Mouse (Mus musculus) granulocyte monocyte progenitor cell, adult 5-6 weeks (primary cell): ENCODE measurements around the gene Slc18a3. TPM values are rescaled to one million over a fixed set of nuclear protein-coding genes. Genes with fewer than 3 reads are reported as not detected.
A peak's percentile ranks its signal among the peaks of the same experiment; 100 is the strongest.

ENCODE experiments used
- ATAC-seq: replicated peaks from 2 replicates; pipeline ENCODE4 v1.8.0; 2016; ENCODE audit warnings: mild to moderate bottlenecking, moderate TSS enrichment, inconsistent platforms; ENCODE audit not compliant: poor library complexity, severe bottlenecking
- total RNA-seq, 2 experiments: library from RNA; stranded (forward) in 1 of 2; stranded (reverse) in 1 of 2; fragments of 200-712, 200-1000 nt in 1 of 2; fragments of >200 nt in 1 of 2; fragmentation: Nextera tagmentation in 1 of 2; gene quantifications; 2 replicates each; pipeline ENCODE4 v1.2.3; 2014 to 2017

Slc18a3 gene
- total RNA-seq (2014; fragmentation: Nextera tagmentation): not detected in 2 replicates
- not detected in 2 replicates for total RNA-seq (2017)

DNA sequence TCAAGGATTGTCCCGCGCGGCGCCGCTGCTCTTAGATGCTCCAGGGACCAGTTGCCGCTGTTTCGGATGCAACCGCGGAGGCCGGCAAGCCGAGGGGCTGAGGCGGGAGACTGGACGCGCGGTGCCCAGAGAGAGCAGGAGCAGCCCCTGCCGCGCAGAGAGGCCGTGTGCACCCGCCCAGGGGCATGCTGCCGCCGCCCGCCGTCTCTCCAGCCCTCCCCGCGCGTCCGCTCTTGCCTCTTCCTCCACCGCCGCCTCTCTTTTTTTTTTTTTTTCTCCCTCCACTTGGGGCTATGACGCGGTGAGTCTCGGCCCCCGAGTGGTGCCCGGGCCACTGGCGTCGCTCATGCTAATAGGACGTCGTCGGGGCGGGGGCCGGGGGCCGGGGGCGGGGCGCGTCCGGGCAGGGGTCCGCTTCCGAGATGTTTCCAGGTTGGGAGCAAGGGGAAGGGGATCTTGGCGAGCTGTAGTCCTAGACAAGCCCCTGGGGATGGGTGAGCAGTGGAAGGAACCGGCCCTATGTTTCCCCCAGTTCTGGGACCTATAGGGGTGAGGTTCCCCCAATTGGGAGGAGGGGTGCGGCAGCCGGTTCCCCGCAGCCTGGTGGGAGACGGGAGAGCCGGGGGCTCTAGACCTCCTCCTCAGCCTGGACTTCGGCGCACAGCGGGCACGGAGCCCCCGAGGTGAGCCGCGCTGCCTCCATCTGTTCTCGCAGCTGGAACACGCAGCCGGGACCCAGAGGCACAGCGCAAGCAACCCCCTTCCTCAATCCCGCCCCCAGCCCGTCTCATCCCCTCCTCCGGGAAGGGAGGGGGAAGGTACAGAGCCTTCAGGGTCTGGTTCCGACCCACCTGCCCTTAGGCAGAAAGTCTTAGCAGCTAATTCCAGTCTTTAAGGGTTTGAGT, at the start of gene Slc18a3:
Slc18a3 (minus strand) TSS at position 250 of the 905 bp plus-strand sequence.
- ATAC-seq: peak; percentile 28; the same call in 1 of the 2 replicates

DNA sequence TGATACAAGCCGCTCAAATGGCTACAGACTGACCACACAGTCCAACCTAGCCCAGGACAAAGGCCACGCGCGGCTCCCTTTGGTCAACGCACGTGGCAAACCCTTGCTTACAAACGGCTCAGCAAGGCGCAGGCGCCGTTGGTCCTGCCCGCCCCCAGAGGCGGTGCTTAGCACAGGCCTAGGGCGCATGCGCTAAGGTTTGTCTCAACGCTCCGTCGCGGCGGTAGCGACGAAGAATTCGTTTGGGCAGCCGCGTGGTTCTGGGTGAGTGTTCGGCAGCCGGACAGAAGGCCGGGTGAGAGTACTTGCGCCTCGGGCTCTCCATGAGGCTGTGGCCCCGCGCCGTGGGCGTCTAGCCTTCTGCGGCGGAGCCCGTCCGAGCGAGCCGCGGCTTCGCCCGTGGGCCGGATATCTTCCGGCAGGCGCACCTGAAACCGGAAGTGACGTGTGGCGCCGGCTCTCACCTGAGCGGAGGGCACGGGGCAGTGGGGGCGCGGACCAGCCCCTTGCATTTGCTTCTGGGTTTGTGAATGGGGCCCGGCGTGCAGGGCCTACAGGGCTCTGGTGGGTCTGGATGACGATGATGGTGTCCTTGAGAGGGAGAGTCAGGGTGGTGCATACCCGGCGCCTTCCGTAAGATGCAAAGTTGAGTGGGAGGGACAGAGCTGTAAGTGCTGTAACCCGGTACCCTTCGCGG, 48.8 kb upstream of the Slc18a3 start, which contains the start of gene Ercc6:
Ercc6 (plus strand) TSS at position 186 of the 697 bp plus-strand sequence.
- peak; percentile 69 for ATAC-seq

DNA sequence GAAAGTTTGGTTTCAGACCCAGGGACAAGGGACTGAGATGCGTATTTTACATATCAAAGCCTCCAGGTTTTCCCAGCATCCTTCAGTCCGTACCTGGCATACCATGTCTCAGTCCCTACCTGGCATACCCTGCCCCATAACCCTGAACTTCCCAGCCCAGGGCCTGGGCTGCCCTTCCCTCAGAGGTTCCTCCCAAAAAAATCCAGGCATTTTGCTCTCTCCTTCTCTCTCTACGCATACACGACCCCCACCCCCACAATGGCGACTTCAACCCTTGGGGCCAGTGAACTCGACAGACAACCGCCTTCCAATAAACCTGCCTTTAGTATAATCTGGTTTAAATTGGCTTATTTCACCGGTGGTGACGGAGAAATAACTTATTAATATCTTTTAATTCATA, 48.3 kb upstream of the Slc18a3 start:
- no peak for ATAC-seq

DNA sequence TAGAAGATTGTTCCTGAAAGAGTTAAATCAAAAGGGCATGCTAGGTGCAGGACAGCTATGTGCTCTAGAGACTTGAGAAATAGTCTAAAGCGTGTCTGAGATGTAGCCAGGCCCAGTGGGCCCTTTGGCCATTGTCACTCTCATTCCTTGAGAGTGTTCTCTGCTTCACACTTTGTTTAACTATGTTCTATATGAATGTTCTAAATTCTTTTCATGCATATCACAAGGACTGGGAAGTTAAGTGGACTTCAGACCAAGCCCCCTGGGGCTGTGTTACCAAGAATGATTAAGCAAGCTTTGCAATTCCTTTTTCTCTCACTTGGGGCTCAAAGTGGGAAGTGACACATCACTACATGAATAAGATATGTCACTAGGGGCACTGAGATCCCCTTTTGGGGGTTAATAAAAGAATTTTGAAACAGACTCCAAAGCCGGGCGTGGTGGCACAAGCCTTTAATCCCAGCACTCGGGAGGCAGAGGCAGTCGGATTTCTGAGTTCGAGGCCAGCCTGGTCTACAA, 44.9 kb upstream of the Slc18a3 start:
- ATAC-seq: peak; percentile 76

DNA sequence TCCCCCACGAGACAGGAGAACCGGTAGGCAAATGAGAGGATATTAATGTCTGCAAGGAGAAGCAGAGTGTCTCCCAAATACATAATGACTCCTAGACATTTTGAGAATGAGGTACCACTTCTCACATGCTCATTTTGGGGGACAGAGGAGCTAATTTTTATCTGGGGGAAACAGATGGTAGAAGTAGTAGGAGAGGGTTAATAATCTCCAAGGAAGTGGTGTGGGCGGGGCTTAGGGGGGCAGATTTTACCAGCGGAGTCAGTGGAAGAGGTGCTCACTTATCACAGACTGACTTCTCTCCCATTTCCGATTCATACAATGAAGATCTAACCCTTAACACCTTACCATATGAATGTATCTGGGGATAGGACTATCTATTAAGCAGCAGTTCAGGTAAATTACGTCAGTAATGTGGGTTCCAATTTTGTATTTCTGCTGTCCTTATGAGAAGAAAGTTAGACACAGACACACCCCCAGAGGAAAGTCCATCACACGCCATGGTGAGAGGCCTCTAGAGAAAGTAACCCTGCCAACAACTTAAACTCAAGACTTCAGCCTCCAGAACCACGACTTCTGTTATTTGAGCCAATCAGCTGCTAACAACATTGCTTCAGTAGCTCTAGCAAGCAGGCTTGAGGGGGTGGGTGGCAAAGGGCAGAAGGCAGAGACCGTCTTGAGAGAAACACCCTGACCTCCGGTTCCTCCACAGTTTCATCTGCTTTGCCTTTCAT, 43.6 kb upstream of the Slc18a3 start:
- ATAC-seq: peak; percentile 38

DNA sequence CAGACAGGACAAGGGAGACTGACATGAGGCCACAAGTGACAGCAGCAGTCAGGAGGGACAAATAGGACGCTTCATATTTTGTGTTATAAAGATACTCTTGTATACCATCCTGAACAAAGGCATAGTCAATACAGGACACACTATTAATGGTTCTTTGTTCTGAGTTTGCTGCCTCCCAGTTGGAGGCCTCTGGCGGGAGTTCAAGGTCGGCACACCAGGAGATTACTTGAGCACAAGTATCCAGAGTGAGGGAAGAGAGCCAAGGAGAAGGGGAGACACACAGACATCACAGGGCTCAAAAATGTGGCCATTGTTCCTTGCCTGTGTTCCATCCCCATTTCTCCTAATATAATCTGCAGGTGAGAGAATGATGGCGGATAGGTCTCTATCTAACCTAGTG, 42.6 kb upstream of the Slc18a3 start:
- ATAC-seq: no peak

DNA sequence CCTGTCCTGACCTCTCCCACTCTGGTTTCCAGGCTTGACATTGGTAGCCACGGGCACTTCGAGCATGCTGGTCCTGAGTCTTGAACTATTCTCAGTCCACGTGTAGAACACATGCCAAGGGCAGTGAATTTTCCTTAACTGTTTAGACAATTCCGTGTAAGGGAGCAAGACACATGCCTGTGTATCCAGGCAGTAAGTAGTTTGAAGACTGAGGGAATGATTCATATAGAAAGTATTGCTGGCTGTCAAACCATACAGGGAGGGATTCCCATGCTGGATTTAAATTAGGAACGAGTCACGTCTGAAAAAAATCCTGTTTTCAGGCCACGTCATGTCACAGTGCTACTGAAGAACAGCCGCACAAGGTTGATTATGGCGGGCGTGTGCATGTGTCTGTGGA, 41.7 kb upstream of the Slc18a3 start:
- ATAC-seq: no peak

DNA sequence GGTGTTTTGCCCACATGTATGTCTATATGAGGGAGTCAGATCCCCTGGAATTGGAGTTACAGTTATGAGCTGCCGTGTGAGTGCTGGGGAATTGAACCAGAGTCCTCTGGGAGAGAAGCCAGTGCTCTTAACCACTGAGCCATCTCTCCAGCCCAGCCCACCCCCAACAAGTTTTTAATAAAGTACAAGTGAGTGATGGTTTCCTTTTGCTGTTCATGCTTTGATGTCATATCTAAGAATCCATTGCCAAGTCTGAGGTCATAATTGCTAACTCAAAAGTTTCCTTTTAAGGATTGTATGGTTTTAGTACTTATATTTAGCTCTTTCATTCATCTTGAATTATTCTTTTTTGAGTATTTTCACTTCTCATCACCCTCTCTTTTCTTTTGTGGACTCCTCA, 39.2 kb upstream of the Slc18a3 start:
- ATAC-seq: no peak

DNA sequence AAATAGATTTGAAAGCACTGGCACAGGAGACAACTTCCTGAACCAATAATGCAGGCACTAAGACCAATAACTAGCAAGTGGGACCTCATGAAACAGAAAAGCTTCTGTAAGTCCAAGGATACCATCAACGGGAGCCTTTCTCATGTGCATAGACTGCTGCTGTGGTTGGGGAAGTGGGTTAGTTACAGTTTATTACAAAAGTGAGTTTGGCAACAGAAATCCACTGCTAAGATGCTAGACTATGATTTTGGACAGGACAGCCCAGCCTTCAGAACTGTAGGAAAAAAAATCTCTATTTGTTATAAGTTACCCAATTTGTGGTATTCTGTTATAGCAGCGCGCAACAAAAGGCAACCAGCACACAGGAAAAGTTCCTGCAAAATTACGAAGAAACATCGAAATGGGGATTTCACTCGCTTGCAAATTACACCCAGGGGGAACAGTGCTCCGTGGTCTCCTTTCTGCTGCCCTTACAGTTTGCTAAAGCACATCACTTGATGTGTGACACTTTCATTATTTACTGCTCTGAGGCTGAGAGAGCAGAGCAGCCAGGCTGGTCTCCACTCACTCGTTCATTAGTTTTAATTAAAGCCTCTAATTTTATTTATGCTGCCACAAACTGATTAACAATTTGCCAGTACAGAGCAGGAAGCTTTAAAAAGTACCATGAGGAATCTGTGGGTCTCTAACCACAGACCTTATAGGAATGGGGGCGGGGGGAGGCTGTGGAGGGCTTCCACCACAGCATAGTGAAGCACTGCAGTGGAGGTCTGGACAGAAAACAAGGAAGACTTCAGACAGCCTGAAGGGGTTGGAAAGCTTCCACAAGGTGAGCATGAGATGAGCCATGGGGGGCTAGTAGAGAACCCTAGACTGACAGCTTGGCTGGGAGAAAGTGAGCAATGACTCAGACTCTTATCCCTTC, 38.4 kb upstream of the Slc18a3 start:
- peak; percentile 88 for ATAC-seq

DNA sequence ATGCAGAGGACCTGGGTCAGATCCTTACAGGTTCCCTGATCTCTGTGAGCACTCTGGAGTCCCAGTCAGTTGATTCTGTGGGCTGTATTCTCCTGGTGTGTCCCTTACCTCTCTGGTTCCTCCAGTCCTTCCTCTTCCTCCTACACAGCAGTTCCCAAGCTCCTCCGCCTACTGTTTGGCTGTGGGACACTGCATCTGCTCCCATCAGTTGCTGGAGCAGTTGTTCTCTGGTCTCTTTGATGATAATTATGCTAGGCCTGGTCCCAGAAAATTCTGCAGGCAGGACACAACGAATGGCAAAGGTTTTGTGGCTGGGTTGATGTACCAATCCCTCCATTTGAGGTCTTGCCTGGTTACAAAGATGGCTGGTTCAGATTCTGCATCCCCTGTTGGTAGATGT, 36.7 kb upstream of the Slc18a3 start:
- ATAC-seq: no peak

DNA sequence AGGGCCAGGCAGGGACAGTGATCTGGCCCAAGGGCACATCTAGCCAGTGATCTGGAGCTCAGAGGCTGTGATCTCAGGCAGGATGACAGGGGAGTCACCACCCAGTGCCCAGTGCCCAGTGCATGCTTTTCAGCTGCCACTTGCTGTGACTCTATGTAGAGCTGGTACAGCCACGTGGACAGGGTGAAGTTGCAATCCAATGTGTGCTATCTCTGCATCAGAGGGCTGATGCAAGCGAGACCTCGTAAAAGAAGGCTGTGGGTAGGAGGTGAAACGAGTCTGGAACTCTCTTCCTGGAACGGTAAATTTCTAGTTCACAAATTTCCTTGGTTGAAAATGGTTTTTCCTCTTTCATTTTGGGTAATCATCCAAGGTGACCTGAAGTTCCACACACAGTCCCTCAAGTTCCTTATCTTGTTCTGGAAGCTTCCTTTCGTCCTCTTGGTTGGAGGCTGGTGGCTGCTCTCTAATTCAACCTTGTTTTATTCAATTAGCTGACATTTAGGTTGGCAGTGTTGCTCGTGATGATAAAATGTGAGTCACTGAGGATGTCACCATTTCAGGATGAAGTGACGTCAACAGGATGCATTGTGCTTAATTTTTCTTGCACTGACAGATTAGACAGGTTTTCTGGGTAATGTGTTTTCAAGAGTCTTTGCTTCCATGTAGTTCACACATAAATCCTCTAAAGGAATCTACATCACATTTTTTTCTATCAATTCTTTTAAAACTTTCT, 31.6 kb upstream of the Slc18a3 start:
- peak; percentile 60 for ATAC-seq

DNA sequence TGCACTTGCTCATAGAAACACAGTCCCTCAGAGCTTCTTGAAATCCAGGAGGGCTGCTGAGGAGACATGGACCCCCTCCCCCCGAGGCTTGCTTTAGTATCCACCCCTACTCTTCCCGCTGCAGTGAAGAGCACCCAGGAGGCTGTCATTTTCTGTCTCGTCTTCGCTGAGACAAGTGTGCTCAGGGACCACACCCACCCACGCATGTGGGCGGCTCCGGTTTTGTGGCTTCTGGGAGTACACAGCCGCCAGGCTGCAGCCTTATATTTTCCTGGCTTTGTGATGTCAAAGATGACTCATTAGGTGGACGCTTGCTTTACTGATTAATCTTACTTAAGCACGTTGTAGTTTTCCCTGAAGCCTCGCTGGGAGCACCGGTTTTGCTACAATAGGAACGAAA, 27.9 kb upstream of the Slc18a3 start:
- ATAC-seq: peak; percentile 79

DNA sequence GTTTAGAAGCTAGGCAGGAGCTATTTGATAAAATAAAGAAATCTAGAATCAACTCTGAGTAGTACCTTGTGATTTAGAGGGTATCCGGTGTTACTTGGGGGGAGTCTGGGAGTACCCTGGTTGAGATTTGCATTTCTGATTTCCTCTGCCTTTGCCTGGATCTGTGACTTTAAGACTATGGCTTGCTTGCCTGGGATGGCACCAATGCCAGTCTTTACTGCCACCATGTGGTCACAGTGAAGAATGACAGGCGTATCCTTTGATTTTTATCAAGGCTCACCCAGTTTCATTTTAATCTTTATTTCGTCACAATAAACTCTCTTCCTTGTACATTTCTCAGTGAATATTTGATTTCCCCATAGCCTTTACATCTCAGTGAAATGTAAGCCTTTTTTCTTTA, 17.4 kb upstream of the Slc18a3 start:
- ATAC-seq: peak; percentile 84

DNA sequence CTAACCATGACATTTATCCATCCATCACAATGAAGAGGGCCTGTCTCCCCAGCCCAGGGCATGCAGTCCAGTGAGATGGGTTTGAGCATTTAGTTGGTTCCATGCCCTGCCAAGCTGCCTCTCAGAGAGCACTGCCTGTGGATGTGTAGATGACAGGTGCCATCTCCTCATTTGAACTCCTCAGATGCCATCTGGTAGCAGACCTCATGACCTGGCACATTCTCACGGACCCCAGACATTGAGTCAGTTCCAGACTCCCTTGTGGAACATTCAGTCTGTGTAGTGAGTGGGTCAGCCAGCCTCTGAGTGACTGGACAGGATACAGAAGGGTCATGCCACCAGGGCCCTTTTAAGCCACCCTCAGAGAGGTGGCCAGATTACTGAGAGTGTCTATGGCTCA, 12.9 kb upstream of the Slc18a3 start:
- ATAC-seq: no peak

DNA sequence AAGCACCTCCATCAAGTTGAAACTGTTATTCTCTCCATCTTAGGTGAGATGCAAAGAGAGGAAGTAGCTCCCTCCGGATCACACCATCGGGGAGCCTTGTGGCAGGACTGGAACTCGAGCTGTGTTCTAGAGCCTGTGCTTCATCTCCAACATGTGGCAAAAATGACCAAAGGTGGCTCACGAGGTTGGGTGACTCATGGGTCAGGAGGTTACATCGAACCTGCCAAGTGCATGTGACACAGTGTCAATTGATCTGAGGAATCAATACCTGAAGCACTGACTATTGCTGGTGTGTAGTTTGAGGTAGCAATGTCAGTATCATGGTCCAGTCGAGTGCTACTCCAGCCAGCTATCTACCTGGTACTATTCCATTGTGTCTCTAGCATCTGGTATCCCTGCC, 11.9 kb upstream of the Slc18a3 start:
- ATAC-seq: no peak

DNA sequence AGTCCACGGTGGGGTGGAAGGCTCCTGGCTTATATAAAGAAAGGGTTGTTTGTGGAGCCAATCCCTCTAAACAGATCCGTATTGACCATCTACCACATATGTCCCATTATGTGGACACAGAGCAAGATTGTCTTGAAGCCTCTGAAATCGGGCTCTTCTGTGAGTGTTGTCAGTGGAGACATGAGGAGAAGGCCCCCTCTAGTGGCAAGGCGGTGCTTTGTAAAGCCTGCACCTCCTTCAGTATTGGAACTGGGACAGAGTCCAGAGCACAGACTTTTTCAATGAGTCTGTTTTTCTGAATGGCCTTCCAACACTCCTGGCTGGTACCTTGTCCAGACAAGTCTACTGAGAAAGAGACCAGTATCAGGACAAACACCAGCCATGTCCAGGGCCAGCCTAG, 8.3 kb upstream of the Slc18a3 start:
- ATAC-seq: peak; percentile 35; the same call in 1 of the 2 replicates

DNA sequence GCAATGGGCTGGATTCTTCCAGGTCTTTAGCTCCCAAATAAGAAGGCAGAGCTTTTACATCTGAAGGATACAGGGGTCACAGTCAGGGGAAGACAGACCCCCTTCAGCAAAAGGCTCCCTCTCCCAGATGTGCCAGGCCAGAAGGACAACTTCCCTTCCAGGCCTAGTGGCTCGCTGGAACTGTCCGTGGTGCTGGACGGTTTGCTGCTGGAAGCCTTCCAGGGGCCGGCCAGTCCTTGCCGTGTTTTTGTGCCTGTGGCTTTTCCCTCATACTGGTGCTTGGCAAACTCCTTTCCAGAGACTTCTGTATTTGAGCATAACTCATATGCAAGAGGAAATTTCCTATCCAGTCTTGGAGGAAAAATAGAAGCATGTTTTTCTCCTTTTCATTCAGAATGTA, 3.0 kb upstream of the Slc18a3 start:
- no peak; the same call in 1 of the 2 replicates for ATAC-seq

DNA sequence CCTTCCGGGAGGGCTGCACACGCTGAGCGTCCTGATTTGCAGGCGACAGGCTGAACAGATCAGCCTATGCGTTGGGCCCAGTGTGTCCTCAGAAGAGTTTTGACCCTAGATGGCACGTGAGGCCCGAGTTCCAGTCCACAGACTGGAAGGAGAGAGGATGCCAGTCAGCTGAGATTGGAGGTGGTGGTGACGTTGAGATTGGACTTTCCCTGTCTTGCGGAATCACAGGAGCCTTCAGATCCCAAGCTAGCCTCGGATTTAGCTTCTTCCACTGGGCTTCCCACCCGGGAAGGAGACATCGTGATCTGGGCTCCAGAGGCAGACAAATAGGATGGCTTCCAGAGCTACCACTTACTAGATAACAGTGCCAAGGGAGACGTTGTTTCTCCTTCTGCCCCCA, 1.2 kb upstream of the Slc18a3 start, which contains the start of gene Chat:
Chat (minus strand) TSS at position 101 of the 400 bp plus-strand sequence.
- no peak for ATAC-seq

DNA sequence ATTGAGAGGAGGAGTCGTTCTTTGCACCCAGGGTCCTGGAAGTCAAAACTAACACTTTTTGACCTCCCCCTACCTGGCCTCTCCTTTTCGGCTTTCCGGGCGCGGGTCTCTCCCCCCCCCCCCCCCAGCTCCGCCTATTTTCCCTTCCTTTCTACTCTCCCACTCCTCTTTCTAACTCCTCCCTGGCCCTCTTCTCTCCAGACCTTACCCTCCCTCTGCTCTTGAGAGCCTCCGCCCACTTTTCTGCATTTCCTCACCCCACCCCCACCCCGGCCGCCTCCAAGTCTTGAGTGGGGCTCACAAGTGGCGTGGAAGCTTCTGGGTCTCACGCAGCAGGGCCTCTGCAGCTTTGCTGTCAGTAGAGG, 838 bp upstream of the Slc18a3 start:
- ATAC-seq: no peak
